Mouse (Mus musculus): ENCODE data around the gene Ptprn2.

The Ptprn2 gene

GRCm38 (mm10) chr12:117158950-117159668 is 673.6 kb downstream of the Ptprn2 start:
- ATAC-seq (ENCODE audit: low TSS enrichment): no peak

GRCm38 (mm10) chr12:117159669-117160210 is 674.2 kb downstream of the Ptprn2 start:
- no peak for ATAC-seq (ENCODE audit: low TSS enrichment)

GRCm38 (mm10) chr12:117160211-117160891 is 674.8 kb downstream of the Ptprn2 start:
- no peak for ATAC-seq (ENCODE audit: low TSS enrichment)

- 0 out of 2 replicates have a peak, but pooled peaks have one; percentile 32 for ATAC-seq (ENCODE audit: low TSS enrichment)
Observed at GRCm38 (mm10) chr12:117162180-117162579, 676.7 kb downstream of the Ptprn2 start.

- ATAC-seq (ENCODE audit: low TSS enrichment): no peak
Observed at GRCm38 (mm10) chr12:117163789-117164188, 678.3 kb downstream of the Ptprn2 start.

GRCm38 (mm10) chr12:117166266-117166665 is 680.7 kb downstream of the Ptprn2 start:
- no peak for ATAC-seq (ENCODE audit: low TSS enrichment)

GRCm38 (mm10) chr12:117169670-117170069 is 684.1 kb downstream of the Ptprn2 start:
- ATAC-seq (ENCODE audit: low TSS enrichment): peak; percentile 51; the same call in 1 of the 2 replicates

GRCm38 (mm10) chr12:117172529-117172884 is 687.0 kb downstream of the Ptprn2 start:
- no peak for ATAC-seq (ENCODE audit: low TSS enrichment)

- ATAC-seq (ENCODE audit: low TSS enrichment): no peak
Observed at GRCm38 (mm10) chr12:117172885-117173529, 687.5 kb downstream of the Ptprn2 start.

- ATAC-seq (ENCODE audit: low TSS enrichment): no peak
Observed at GRCm38 (mm10) chr12:117174189-117174588, 688.7 kb downstream of the Ptprn2 start.

- ATAC-seq (ENCODE audit: low TSS enrichment): peak; percentile 51
Observed at GRCm38 (mm10) chr12:117175072-117175681, 689.7 kb downstream of the Ptprn2 start.

GRCm38 (mm10) chr12:117176259-117176823 is 690.8 kb downstream of the Ptprn2 start:
- no peak for ATAC-seq (ENCODE audit: low TSS enrichment)

- ATAC-seq (ENCODE audit: low TSS enrichment): no peak
Observed at GRCm38 (mm10) chr12:117187167-117187566, 701.6 kb downstream of the Ptprn2 start.

GRCm38 (mm10) chr12:117192001-117192400 is 706.5 kb downstream of the Ptprn2 start:
- ATAC-seq (ENCODE audit: low TSS enrichment): peak; percentile 59

GRCm38 (mm10) chr12:117196721-117197425 is 711.4 kb downstream of the Ptprn2 start:
- ATAC-seq (ENCODE audit: low TSS enrichment): peak; percentile 84

- ATAC-seq (ENCODE audit: low TSS enrichment): no peak
Observed at GRCm38 (mm10) chr12:117198093-117198492, 712.6 kb downstream of the Ptprn2 start.

GRCm38 (mm10) chr12:117200117-117200516 is 714.6 kb downstream of the Ptprn2 start:
- ATAC-seq (ENCODE audit: low TSS enrichment): peak; percentile 36

GRCm38 (mm10) chr12:117200590-117200989 is 715.1 kb downstream of the Ptprn2 start:
- ATAC-seq (ENCODE audit: low TSS enrichment): no peak

GRCm38 (mm10) chr12:117203506-117203905 is 718.0 kb downstream of the Ptprn2 start:
- no peak for ATAC-seq (ENCODE audit: low TSS enrichment)

GRCm38 (mm10) chr12:117204905-117205304 is 719.4 kb downstream of the Ptprn2 start:
- ATAC-seq (ENCODE audit: low TSS enrichment): peak; percentile 55

Data from frontal cortex, adult (tissue).